Mouse (Mus musculus): ENCODE data around the gene Clic4. TPM values are rescaled to one million over a fixed set of nuclear protein-coding genes. Genes with fewer than 3 reads are reported as not detected.

Gene Clic4
- polyA plus RNA-seq, 1 experiment from 2014 or later = 254 TPM

- Histone ChIP-seq H3K4me1 (replicated peaks) (peaks cover 28% of the 10 kb centered on the region), H3K27ac (peak overlapping the region; percentile 54), H3K9ac (no peak overlapping the region), H3K9me3 (replicated peaks) (no peaks in the 10 kb centered on the region), H3K4me3 (no peak overlapping the region), H3K27me3 (no peaks in the 10 kb centered on the region), H3K36me3 (peaks cover 4% of the 10 kb centered on the region), H3K4me2 (no peak overlapping the region)
- 50% methylated on average over 5 of the region's 5 CpGs for WGBS
- no peak for ATAC-seq (replicated peaks; ENCODE audit: insufficient number of reproducible peaks, insufficient read depth, low FRiP score, low read depth)
Observed at GRCm38 (mm10) chr4:135230661-135231060, 42.0 kb downstream of the Clic4 start.

- peaks cover 23% of the 10 kb centered on the region for H3K4me1 ChIP-seq (replicated peaks)
- ATAC-seq (replicated peaks; ENCODE audit: insufficient number of reproducible peaks, insufficient read depth, low FRiP score, low read depth) = no peak
- H3K27me3 ChIP-seq = no peaks in the 10 kb centered on the region
- H3K9ac ChIP-seq = no peak overlapping the region
- H3K4me2 ChIP-seq = no peak overlapping the region
- no peak overlapping the region for H3K4me3 ChIP-seq
- 59% methylated on average over 4 of the region's 4 CpGs for WGBS
- H3K36me3 ChIP-seq = peaks cover 12% of the 10 kb centered on the region
- H3K27ac ChIP-seq = peak overlapping the region; percentile 2; the same call in 1 of the 2 replicates
- H3K9me3 ChIP-seq (replicated peaks) = no peaks in the 10 kb centered on the region
Observed at GRCm38 (mm10) chr4:135229871-135230270, 42.7 kb downstream of the Clic4 start.

GRCm38 (mm10) chr4:135228136-135228535 is 44.5 kb downstream of the Clic4 start:
- Histone ChIP-seq H3K4me2 (no peak overlapping the region), H3K27me3 (no peaks in the 10 kb centered on the region), H3K27ac (no peak overlapping the region), H3K9ac (no peak overlapping the region), H3K4me1 (replicated peaks) (peaks cover 23% of the 10 kb centered on the region), H3K9me3 (replicated peaks) (no peaks in the 10 kb centered on the region), H3K4me3 (no peak overlapping the region), H3K36me3 (peaks cover 25% of the 10 kb centered on the region)
- 57% methylated on average over 3 of the region's 3 CpGs for WGBS
- no peak for ATAC-seq (replicated peaks; ENCODE audit: insufficient number of reproducible peaks, insufficient read depth, low FRiP score, low read depth)

GRCm38 (mm10) chr4:135226008-135226667 is 46.5 kb downstream of the Clic4 start:
- Histone ChIP-seq H3K36me3 (peaks cover 37% of the 10 kb centered on the region), H3K27ac (0 out of 2 replicates have a peak overlapping the region, but pooled peaks have one; percentile 15), H3K9me3 (replicated peaks) (no peaks in the 10 kb centered on the region), H3K4me1 (replicated peaks) (peaks cover 32% of the 10 kb centered on the region), H3K9ac (no peak overlapping the region), H3K4me3 (no peak overlapping the region), H3K27me3 (no peaks in the 10 kb centered on the region), H3K4me2 (no peak overlapping the region)
- 82% methylated on average over 12 of the region's 12 CpGs for WGBS
- ATAC-seq (replicated peaks; ENCODE audit: insufficient number of reproducible peaks, insufficient read depth, low FRiP score, low read depth) = no peak

GRCm38 (mm10) chr4:135223808-135224207 is 48.8 kb downstream of the Clic4 start:
- no peak overlapping the region for H3K9ac ChIP-seq
- 86% methylated on average over 9 of the region's 9 CpGs for WGBS
- H3K36me3 ChIP-seq = peaks cover 53% of the 10 kb centered on the region
- H3K27ac ChIP-seq = no peak overlapping the region
- H3K9me3 ChIP-seq (replicated peaks) = no peaks in the 10 kb centered on the region
- no peaks in the 10 kb centered on the region for H3K27me3 ChIP-seq
- peaks cover 27% of the 10 kb centered on the region for H3K4me1 ChIP-seq (replicated peaks)
- no peak overlapping the region for H3K4me3 ChIP-seq
- H3K4me2 ChIP-seq = no peak overlapping the region
- ATAC-seq (replicated peaks; ENCODE audit: insufficient number of reproducible peaks, insufficient read depth, low FRiP score, low read depth) = no peak

- Histone ChIP-seq H3K4me3 (no peak overlapping the region), H3K4me1 (replicated peaks) (peaks cover 24% of the 10 kb centered on the region), H3K36me3 (peaks cover 73% of the 10 kb centered on the region), H3K4me2 (no peak overlapping the region), H3K27me3 (no peaks in the 10 kb centered on the region), H3K9me3 (replicated peaks) (no peaks in the 10 kb centered on the region), H3K9ac (no peak overlapping the region), H3K27ac (peak overlapping the region; percentile 41)
- 63% methylated on average over 12 of the region's 12 CpGs for WGBS
- ATAC-seq (replicated peaks; ENCODE audit: insufficient number of reproducible peaks, insufficient read depth, low FRiP score, low read depth) = no peak
Observed at GRCm38 (mm10) chr4:135221632-135222407, 50.8 kb downstream of the Clic4 start.

GRCm38 (mm10) chr4:135220641-135221040 is 52.0 kb downstream of the Clic4 start:
- peak overlapping the region; percentile 17; the same call in 1 of the 2 replicates for H3K27ac ChIP-seq
- H3K4me3 ChIP-seq = no peak overlapping the region
- H3K36me3 ChIP-seq = peaks cover 80% of the 10 kb centered on the region
- no peaks in the 10 kb centered on the region for H3K27me3 ChIP-seq
- no peak overlapping the region for H3K9ac ChIP-seq
- H3K4me2 ChIP-seq = no peak overlapping the region
- H3K4me1 ChIP-seq (replicated peaks) = peaks cover 21% of the 10 kb centered on the region
- WGBS = 64% methylated on average over 3 of the region's 3 CpGs
- H3K9me3 ChIP-seq (replicated peaks) = no peaks in the 10 kb centered on the region
- no peak for ATAC-seq (replicated peaks; ENCODE audit: insufficient number of reproducible peaks, insufficient read depth, low FRiP score, low read depth)

- Histone ChIP-seq H3K9ac (no peak overlapping the region), H3K27me3 (no peaks in the 10 kb centered on the region), H3K4me2 (no peak overlapping the region), H3K4me1 (replicated peaks) (peaks cover 21% of the 10 kb centered on the region), H3K9me3 (replicated peaks) (no peaks in the 10 kb centered on the region), H3K36me3 (peaks cover 78% of the 10 kb centered on the region), H3K27ac (0 out of 2 replicates have a peak overlapping the region, but pooled peaks have one; percentile 17), H3K4me3 (no peak overlapping the region)
- ATAC-seq (replicated peaks; ENCODE audit: insufficient number of reproducible peaks, insufficient read depth, low FRiP score, low read depth) = no peak
- WGBS = 49% methylated on average over 4 of the region's 4 CpGs
Observed at GRCm38 (mm10) chr4:135219652-135220051, 53.0 kb downstream of the Clic4 start.

GRCm38 (mm10) chr4:135209846-135210245 is 62.8 kb downstream of the Clic4 start:
- peaks cover 31% of the 10 kb centered on the region for H3K36me3 ChIP-seq
- H3K4me3 ChIP-seq = no peak overlapping the region
- H3K27ac ChIP-seq = no peak overlapping the region
- peaks cover 12% of the 10 kb centered on the region for H3K27me3 ChIP-seq
- no peak overlapping the region for H3K9ac ChIP-seq
- H3K4me2 ChIP-seq = no peak overlapping the region
- no peaks in the 10 kb centered on the region for H3K9me3 ChIP-seq (replicated peaks)
- H3K4me1 ChIP-seq (replicated peaks) = peaks cover 7% of the 10 kb centered on the region
- WGBS = 71% methylated on average over 2 of the region's 2 CpGs
- no peak for ATAC-seq (replicated peaks; ENCODE audit: insufficient number of reproducible peaks, insufficient read depth, low FRiP score, low read depth)

GRCm38 (mm10) chr4:135205711-135206600 is 66.7 kb downstream of the Clic4 start:
- peaks cover 29% of the 10 kb centered on the region for H3K27me3 ChIP-seq

GRCm38 (mm10) chr4:135205254-135205653 is 67.4 kb downstream of the Clic4 start:
- H3K27me3 ChIP-seq = peaks cover 29% of the 10 kb centered on the region
- no peak overlapping the region for H3K27ac ChIP-seq
- no peak for ATAC-seq (replicated peaks; ENCODE audit: insufficient number of reproducible peaks, insufficient read depth, low FRiP score, low read depth)

More at GRCm38 (mm10) chr4:135205711-135206600, 66.7 kb downstream of the Clic4 start:
- H3K9ac ChIP-seq = peak overlapping the region; percentile 51
- peak overlapping the region; percentile 48 for H3K4me3 ChIP-seq
- no peaks in the 10 kb centered on the region for H3K9me3 ChIP-seq (replicated peaks)
- H3K4me2 ChIP-seq = peak overlapping the region; percentile 92
- H3K36me3 ChIP-seq = peaks cover 10% of the 10 kb centered on the region
- H3K4me1 ChIP-seq (replicated peaks) = peaks cover 22% of the 10 kb centered on the region
- H3K27ac ChIP-seq = no peak overlapping the region
- ATAC-seq (replicated peaks; ENCODE audit: insufficient number of reproducible peaks, insufficient read depth, low FRiP score, low read depth) = peak; percentile 50; the same call in 1 of the 2 replicates
- WGBS = 2% methylated on average over 46 of the region's 47 CpGs

More at GRCm38 (mm10) chr4:135205254-135205653, 67.4 kb downstream of the Clic4 start:
- H3K9me3 ChIP-seq (replicated peaks) = no peaks in the 10 kb centered on the region
- no peak overlapping the region for H3K9ac ChIP-seq
- no peak overlapping the region for H3K4me3 ChIP-seq
- WGBS = 25% methylated on average over 5 of the region's 5 CpGs
- peaks cover 22% of the 10 kb centered on the region for H3K4me1 ChIP-seq (replicated peaks)
- peaks cover 3% of the 10 kb centered on the region; the same call in 1 of the 2 replicates for H3K36me3 ChIP-seq
- no peak overlapping the region for H3K4me2 ChIP-seq
